Mouse (Mus musculus): Measurements from ENCODE around the gene Sap25.
"Not testable (repeated sequence)": the region's sequence is repeated elsewhere in the genome, so short reads cannot be mapped to it uniquely, and the experiment has no call there.

Sap25 gene

GRCm38 (mm10) chr5:137641054-137641453, at the start of gene Sap25:
TSS of gene Sap25 (plus strand) at chr5:137641334.
- peak; percentile 93 for DNase-seq (ENCODE audit: low read depth, low spot score)

GRCm38 (mm10) chr5:137595921-137596320, 45.2 kb upstream of the Sap25 start:
- no peak for DNase-seq (ENCODE audit: low read depth, low spot score)

- peak; percentile 67 for DNase-seq (ENCODE audit: low read depth, low spot score)
Observed at GRCm38 (mm10) chr5:137596601-137597261, 44.4 kb upstream of the Sap25 start.

GRCm38 (mm10) chr5:137597625-137598024, 43.5 kb upstream of the Sap25 start:
- peak; percentile 51 for DNase-seq (ENCODE audit: low read depth, low spot score)

GRCm38 (mm10) chr5:137598100-137598826, 42.9 kb upstream of the Sap25 start:
- DNase-seq (ENCODE audit: low read depth, low spot score) = no peak

- DNase-seq (ENCODE audit: low read depth, low spot score) = no peak
Observed at GRCm38 (mm10) chr5:137599600-137599999, 41.5 kb upstream of the Sap25 start.

- no peak for DNase-seq (ENCODE audit: low read depth, low spot score)
Observed at GRCm38 (mm10) chr5:137600281-137600618, 40.9 kb upstream of the Sap25 start.

- peak; percentile 99 for DNase-seq (ENCODE audit: low read depth, low spot score)
Observed at GRCm38 (mm10) chr5:137600619-137601364, 40.3 kb upstream of the Sap25 start, which contains the start of gene Mospd3. TSS of gene Mospd3 (minus strand) at chr5:137601058.

- peak; percentile 74 for DNase-seq (ENCODE audit: low read depth, low spot score)
Observed at GRCm38 (mm10) chr5:137601365-137601729, 39.8 kb upstream of the Sap25 start.

GRCm38 (mm10) chr5:137607860-137608653, 33.1 kb upstream of the Sap25 start:
- DNase-seq (ENCODE audit: low read depth, low spot score) = peak; percentile 86

GRCm38 (mm10) chr5:137608654-137609190, 32.4 kb upstream of the Sap25 start:
- DNase-seq (ENCODE audit: low read depth, low spot score) = peak; percentile 53

GRCm38 (mm10) chr5:137609292-137609691, 31.8 kb upstream of the Sap25 start:
- no peak for DNase-seq (ENCODE audit: low read depth, low spot score)

- no peak for DNase-seq (ENCODE audit: low read depth, low spot score)
Observed at GRCm38 (mm10) chr5:137610056-137610455, 31.1 kb upstream of the Sap25 start.

- peak; percentile 89 for DNase-seq (ENCODE audit: low read depth, low spot score)
Observed at GRCm38 (mm10) chr5:137610548-137611244, 30.4 kb upstream of the Sap25 start.

GRCm38 (mm10) chr5:137611245-137611602, 29.9 kb upstream of the Sap25 start:
- no peak for DNase-seq (ENCODE audit: low read depth, low spot score)

- no peak for DNase-seq (ENCODE audit: low read depth, low spot score)
Observed at GRCm38 (mm10) chr5:137613076-137613475, 28.1 kb upstream of the Sap25 start.

- peak; percentile 69 for DNase-seq (ENCODE audit: low read depth, low spot score)
Observed at GRCm38 (mm10) chr5:137613550-137613949, 27.6 kb upstream of the Sap25 start, which contains the start of gene Pcolce. TSS of gene Pcolce (minus strand) at chr5:137613784.

- not testable (repeated sequence) for DNase-seq (ENCODE audit: low read depth, low spot score)
Observed at GRCm38 (mm10) chr5:137614921-137615320, 26.2 kb upstream of the Sap25 start.

- no peak for DNase-seq (ENCODE audit: low read depth, low spot score)
Observed at GRCm38 (mm10) chr5:137615347-137615746, 25.8 kb upstream of the Sap25 start.

- no peak for DNase-seq (ENCODE audit: low read depth, low spot score)
Observed at GRCm38 (mm10) chr5:137623937-137624530, 17.1 kb upstream of the Sap25 start.

All from ES-CJ7 (cell line).